Mouse (Mus musculus): ENCODE results near the gene Maged1.

DNA sequence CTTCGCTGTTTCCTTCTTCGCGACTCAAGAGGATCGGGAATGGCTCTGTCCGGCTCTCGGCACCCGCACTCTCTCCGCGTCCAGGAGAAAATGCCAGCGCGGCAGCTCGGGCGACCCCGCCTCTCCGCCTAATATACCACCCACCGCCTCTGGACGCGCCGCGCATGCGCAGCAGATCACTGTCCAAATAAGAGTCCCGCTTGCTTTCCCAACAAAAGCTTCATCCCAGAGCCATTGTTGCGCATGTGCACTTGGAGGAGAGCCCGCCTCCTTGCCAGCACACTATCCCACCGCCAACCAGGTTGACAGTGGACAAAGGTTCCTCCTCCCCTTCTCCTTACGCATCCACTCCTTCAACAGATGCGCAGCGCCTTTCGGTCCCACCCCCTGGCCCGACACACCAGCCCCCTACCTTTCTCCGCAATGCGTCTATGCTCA, at the start of gene Maged1:
- TF ChIP-seq EP300 (IDR thresholded peaks at IDR 0.05; ENCODE audit: low read depth) (no peak), CTCF (IDR thresholded peaks at IDR 0.05; ENCODE audit: low read depth) (no peak)
